Comparison of ENCODE assay signal across 23 mouse cellular contexts in the genomic region with DNA sequence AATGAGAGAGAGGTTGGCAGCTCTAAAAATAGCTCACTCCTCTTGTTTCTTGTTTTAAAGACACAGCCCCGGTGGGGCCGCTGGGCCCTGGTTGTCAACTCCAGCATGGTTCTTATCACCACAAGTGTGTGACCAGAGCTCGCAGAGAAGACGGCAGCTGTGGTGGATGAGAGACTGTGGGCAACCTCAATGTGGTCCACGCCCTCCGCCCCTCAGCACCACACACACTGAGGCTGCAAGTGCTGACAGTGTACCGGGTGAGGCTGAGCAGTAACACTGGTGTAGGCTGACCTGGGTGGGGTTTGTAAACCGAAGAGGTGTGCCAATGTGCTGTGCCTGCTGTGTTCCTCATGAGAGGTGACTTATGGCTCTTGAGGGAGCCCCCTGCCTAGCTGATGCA.
DNase-seq lines count a peak whose midpoint lies in the region; ATAC-seq and TF ChIP-seq lines count a peak whose summit lies in the region.
"Had no signal": no experiment of that assay in that cellular context is flagged by ENCODE, and none has a peak within 500 bp of the region (broad histone marks: within the 10 kb centered on the region; RNA-seq: fewer than 3 reads in every experiment).

No protein-coding gene starts in this region.

- peaks cover 44% of the 10 kb centered on the region for H3K27me3 ChIP-seq in forebrain, embryonic 10.5 days (ENCODE audit: poor library complexity, severe bottlenecking)
- no peaks in the 10 kb centered on the region for H3K27me3 ChIP-seq in forebrain, postnatal 0 days (ENCODE audit: insufficient read depth, low read length)
- H3K27me3 ChIP-seq in heart, embryonic 13.5 days (replicated peaks), result peaks cover 30% of the 10 kb centered on the region
- peaks cover 7% of the 10 kb centered on the region; the same call in 1 of the 2 replicates for H3K27me3 ChIP-seq in intestine, embryonic 16.5 days (replicated peaks; ENCODE audit: control insufficient read depth, insufficient read depth, low read length)
- H3K27me3 ChIP-seq in intestine, embryonic 15.5 days (replicated peaks), result no peaks in the 10 kb centered on the region; the same call in none of the 2 replicates
- peaks cover 5% of the 10 kb centered on the region for H3K27me3 ChIP-seq in CH12.LX (replicated peaks)

- H3K9ac ChIP-seq in forebrain, postnatal 0 days, result no peak overlapping the region
- H3K9ac ChIP-seq in heart, embryonic 13.5 days, result no peak overlapping the region
- H3K9ac ChIP-seq in intestine, embryonic 16.5 days (ENCODE audit: low read depth, low read length), result no peak overlapping the region
- H3K9ac ChIP-seq in intestine, embryonic 15.5 days, result no peak overlapping the region
- H3K9ac ChIP-seq in CH12.LX (ENCODE audit: insufficient read depth, low read depth), result no peak overlapping the region
- H3K9ac ChIP-seq: hindbrain, embryonic 14.5 days; liver, embryonic 15.5 days; lung, embryonic 15.5 days had no signal

- dilution Hi-C loops in CH12.LX (cut with MboI; ENCODE audit: extremely low pct_ligation_motif_present, extremely low pct_unique_long_range_greater_than_20kb, low sequenced_read_pairs), result no loop called here

- no peak for TF ChIP-seq RAD21 in CH12.LX (IDR thresholded peaks at IDR 0.05; ENCODE audit: low read depth, low read length)

- no peaks in the 10 kb centered on the region for H3K36me3 ChIP-seq in forebrain, embryonic 10.5 days (replicated peaks)
- no peaks in the 10 kb centered on the region for H3K36me3 ChIP-seq in forebrain, postnatal 0 days (ENCODE audit: insufficient read depth)
- no peaks in the 10 kb centered on the region for H3K36me3 ChIP-seq in heart, embryonic 13.5 days
- H3K36me3 ChIP-seq in intestine, embryonic 16.5 days (ENCODE audit: control insufficient read depth, insufficient read depth, low read length), result no peaks in the 10 kb centered on the region
- H3K36me3 ChIP-seq in intestine, embryonic 15.5 days, result no peaks in the 10 kb centered on the region
- H3K36me3 ChIP-seq in CH12.LX (replicated peaks in 1 of 2; ENCODE audit: control insufficient read depth in 1 of 2, insufficient read depth in 1 of 2, low read length in 1 of 2), result no peaks in the 10 kb centered on the region
- H3K36me3 ChIP-seq: liver, embryonic 15.5 days; lung, embryonic 15.5 days had no signal

- H3K4me2 ChIP-seq in forebrain, postnatal 0 days (ENCODE audit: low read depth), result no peak overlapping the region
- peak overlapping the region; percentile 17 for H3K4me2 ChIP-seq in heart, embryonic 13.5 days
- no peak overlapping the region for H3K4me2 ChIP-seq in intestine, embryonic 16.5 days (ENCODE audit: low read depth, low read length)
- H3K4me2 ChIP-seq in intestine, embryonic 15.5 days (replicated peaks), result no peak overlapping the region
- H3K4me2 ChIP-seq in CH12.LX (ENCODE audit: insufficient read depth, low read depth, poor library complexity, severe bottlenecking), result no peak overlapping the region
- H3K4me2 ChIP-seq: hindbrain, embryonic 14.5 days; liver, embryonic 15.5 days; lung, embryonic 15.5 days had no signal

- H3K4me1 ChIP-seq in forebrain, embryonic 10.5 days, result peaks cover 67% of the 10 kb centered on the region
- H3K4me1 ChIP-seq in forebrain, postnatal 0 days (ENCODE audit: insufficient read depth), result peaks cover 11% of the 10 kb centered on the region; the same call in 1 of the 2 replicates
- peaks cover 66% of the 10 kb centered on the region for H3K4me1 ChIP-seq in heart, embryonic 13.5 days
- H3K4me1 ChIP-seq in intestine, embryonic 16.5 days (ENCODE audit: control insufficient read depth, insufficient read depth, low read length), result peaks cover 21% of the 10 kb centered on the region
- H3K4me1 ChIP-seq in intestine, embryonic 15.5 days (replicated peaks), result peaks cover 16% of the 10 kb centered on the region; the same call in 1 of the 2 replicates
- peaks cover 3 to 45% of the 10 kb centered on the region in 2 experiments for H3K4me1 ChIP-seq in CH12.LX (ENCODE audit: control insufficient read depth in 1 of 2, insufficient read depth in 2 of 2)
- H3K4me1 ChIP-seq: liver, embryonic 15.5 days had no signal

- in situ Hi-C loops in CH12.LX (cut with MboI; ENCODE audit: low pct_ligation_motif_present, low pct_unique_long_range_greater_than_20kb, low sequenced_read_pairs), result no loop called here

- WGBS in forebrain, embryonic 10.5 days, result 87% methylated on average over 8 of the region's 8 CpGs
- WGBS in forebrain, postnatal 0 days, result 80% methylated on average over 8 of the region's 8 CpGs
- WGBS in heart, embryonic 13.5 days, result 17% methylated on average over 8 of the region's 8 CpGs
- WGBS in intestine, embryonic 16.5 days, result 57% methylated on average over 8 of the region's 8 CpGs
- 57% methylated on average over 8 of the region's 8 CpGs for WGBS in intestine, embryonic 15.5 days

- no peak for ATAC-seq in forebrain, postnatal 0 days
- ATAC-seq in heart, embryonic 13.5 days (ENCODE audit: extremely low read depth, insufficient number of reproducible peaks, low FRiP score, low TSS enrichment), result no peak
- 0 out of 2 replicates have a peak, but pooled peaks have one; percentile 13 for ATAC-seq in intestine, embryonic 16.5 days
- no peak for ATAC-seq in intestine, embryonic 15.5 days
- ATAC-seq: inflammation-experienced regulatory T-cells, adult 6 months; midbrain, embryonic 16.5 days had no signal

- H3K4me3 ChIP-seq in forebrain, embryonic 10.5 days, result no peak overlapping the region
- H3K4me3 ChIP-seq in forebrain, postnatal 0 days (ENCODE audit: low read depth, low read length), result no peak overlapping the region
- no peak overlapping the region for H3K4me3 ChIP-seq in heart, embryonic 13.5 days
- no peak overlapping the region for H3K4me3 ChIP-seq in intestine, embryonic 16.5 days (ENCODE audit: low read length)
- no peak overlapping the region for H3K4me3 ChIP-seq in intestine, embryonic 15.5 days (replicated peaks)
- H3K4me3 ChIP-seq in CH12.LX (replicated peaks in 1 of 3; ENCODE audit: low read depth in 2 of 3, low read length in 2 of 3, poor library complexity in 1 of 3), result no peak overlapping the region
- H3K4me3 ChIP-seq: left cerebral cortex, adult 2 months; liver, embryonic 15.5 days; lung, embryonic 15.5 days had no signal

- H3K79me2 ChIP-seq in CH12.LX (replicated peaks; ENCODE audit: control insufficient read depth, extremely low read depth, insufficient read depth, poor library complexity, severe bottlenecking), result no peaks in the 10 kb centered on the region

- TF ChIP-seq CTCF in forebrain, postnatal 0 days (IDR thresholded peaks at IDR 0.05; ENCODE audit: low read depth), result no peak
- no peak for TF ChIP-seq CTCF in CH12.LX (conservative IDR thresholded peaks at IDR 0.05 in 1 of 2, IDR thresholded peaks at IDR 0.05 in 1 of 2; ENCODE audit: low read depth in 2 of 2, low read length in 2 of 2)

- TF ChIP-seq EP300 in CH12.LX (IDR thresholded peaks at IDR 0.05; ENCODE audit: low read length), result no peak

- no peaks in the 10 kb centered on the region for H3K9me3 ChIP-seq in forebrain, embryonic 10.5 days
- H3K9me3 ChIP-seq in forebrain, postnatal 0 days (ENCODE audit: low read length), result no peaks in the 10 kb centered on the region
- no peaks in the 10 kb centered on the region for H3K9me3 ChIP-seq in heart, embryonic 13.5 days
- H3K9me3 ChIP-seq in intestine, embryonic 16.5 days (ENCODE audit: control insufficient read depth, low read length), result no peaks in the 10 kb centered on the region
- H3K9me3 ChIP-seq in intestine, embryonic 15.5 days, result no peaks in the 10 kb centered on the region
- no peaks in the 10 kb centered on the region for H3K9me3 ChIP-seq in CH12.LX (replicated peaks; ENCODE audit: low read length)
- H3K9me3 ChIP-seq: liver, embryonic 15.5 days; lung, embryonic 15.5 days had no signal

- no peak for TF ChIP-seq POLR2A in CH12.LX (IDR thresholded peaks at IDR 0.05; ENCODE audit: low read depth, low read length)

- DNase-seq in forebrain, embryonic 10.5 days (ENCODE audit: extremely low spot score, low spot score), result no peak
- DNase-seq in forebrain, postnatal 0 days, result no peak
- no peak for DNase-seq in heart, adult 8-10 months (ENCODE audit: low spot score)
- DNase-seq in CH12.LX (ENCODE audit: extremely low read depth), result peak; percentile 14
- no peak for DNase-seq in thymus, postnatal 0 days (ENCODE audit: low spot score)
- DNase-seq: adrenal gland, postnatal 25 days; cerebellum, adult 8-10 months; cerebellum, postnatal 36 days; gastrocnemius, postnatal 10 days; kidney, adult 8-10 months; kidney, postnatal 10 days; lung, postnatal 36 days; thymus, adult 18-20 months; thymus, postnatal 4 days had no signal

- H3K27ac ChIP-seq in forebrain, embryonic 10.5 days, result 0 out of 2 replicates have a peak overlapping the region, but pooled peaks have one; percentile 11
- H3K27ac ChIP-seq in forebrain, postnatal 0 days (ENCODE audit: low read depth, low read length), result no peak overlapping the region
- H3K27ac ChIP-seq in heart, embryonic 13.5 days (replicated peaks), result peak overlapping the region; percentile 89
- peak overlapping the region; percentile 3; the same call in 1 of the 2 replicates for H3K27ac ChIP-seq in intestine, embryonic 16.5 days (ENCODE audit: low read length)
- H3K27ac ChIP-seq in intestine, embryonic 15.5 days, result no peak overlapping the region
- H3K27ac ChIP-seq in CH12.LX (ENCODE audit: insufficient read depth, low read depth), result no peak overlapping the region
- H3K27ac ChIP-seq: hindbrain, embryonic 14.5 days; left cerebral cortex, adult 2 months; liver, embryonic 15.5 days; lung, embryonic 15.5 days had no signal

TF ChIP-seq in CH12.LX, 34 proteins besides CTCF, POLR2A, EP300 and RAD21:
- TF ChIP-seq KAT2A (IDR thresholded peaks at IDR 0.05; ENCODE audit: insufficient replicate concordance, low read length), result no peak
- no peak for TF ChIP-seq USF2 (conservative IDR thresholded peaks at IDR 0.05; ENCODE audit: low read depth, low read length)
- TF ChIP-seq TBP (conservative IDR thresholded peaks at IDR 0.05; ENCODE audit: low read depth, low read length), result no peak
- TF ChIP-seq MAZ (IDR thresholded peaks at IDR 0.05; ENCODE audit: low read depth, low read length), result no peak
- no peak for TF ChIP-seq UBTF (IDR thresholded peaks at IDR 0.05; ENCODE audit: low read depth, low read length)
- no peak for TF ChIP-seq JUN (IDR thresholded peaks at IDR 0.05; ENCODE audit: insufficient read depth, low read depth, low read length)
- TF ChIP-seq RCOR1 (conservative IDR thresholded peaks at IDR 0.05; ENCODE audit: low read depth, low read length), result no peak
- TF ChIP-seq MEF2A (IDR thresholded peaks at IDR 0.05; ENCODE audit: borderline replicate concordance, low read depth, low read length), result no peak
- TF ChIP-seq ELF1 (IDR thresholded peaks at IDR 0.05; ENCODE audit: low read depth, low read length), result no peak

Comparison
In these comparisons a context has a peak if more than half of its experiments do, and no peak if none do; other contexts are left out.
1. H3K27ac ChIP-seq: peak in forebrain, embryonic 10.5 days (single experiment), heart, embryonic 13.5 days (single experiment) and intestine, embryonic 16.5 days (single experiment); none in forebrain, postnatal 0 days (single experiment), intestine, embryonic 15.5 days (single experiment) and CH12.LX (single experiment).